Mouse (Mus musculus) liver, adult 2 months (tissue): ENCODE results near the gene Rdh9.

Experiments used
- CTCF ChIP-seq: fragments of 200-500 bp; IDR thresholded peaks from 2 replicates; pipeline ENCODE4 v1.5.1; 2011; ENCODE audit warnings: low read depth, low read length, control low read depth
- POLR2A ChIP-seq: fragments of 200-500 bp; IDR thresholded peaks from 2 replicates; pipeline ENCODE4 v1.6.1; 2011; ENCODE audit warnings: low read length, control low read depth; ENCODE audit not compliant: insufficient read depth; ENCODE audit errors: extremely low read depth

- TF ChIP-seq CTCF = no peak
- no peak for TF ChIP-seq POLR2A
These were observed 45.3 kb upstream of the Rdh9 start for GRCm38 (mm10) chr10:127730933-127731310.
